Mouse (Mus musculus): ENCODE results near the gene Anks1. TPM values are rescaled to one million over a fixed set of nuclear protein-coding genes. Genes with fewer than 3 reads are reported as not detected.
"Not testable (repeated sequence)": the region's sequence is repeated elsewhere in the genome, so short reads cannot be mapped to it uniquely, and the experiment has no call there.

Gene Anks1
- total RNA-seq, 4 experiments from 2014 or later: 6.3 to 9.2 (median 7.9) TPM

DNA sequence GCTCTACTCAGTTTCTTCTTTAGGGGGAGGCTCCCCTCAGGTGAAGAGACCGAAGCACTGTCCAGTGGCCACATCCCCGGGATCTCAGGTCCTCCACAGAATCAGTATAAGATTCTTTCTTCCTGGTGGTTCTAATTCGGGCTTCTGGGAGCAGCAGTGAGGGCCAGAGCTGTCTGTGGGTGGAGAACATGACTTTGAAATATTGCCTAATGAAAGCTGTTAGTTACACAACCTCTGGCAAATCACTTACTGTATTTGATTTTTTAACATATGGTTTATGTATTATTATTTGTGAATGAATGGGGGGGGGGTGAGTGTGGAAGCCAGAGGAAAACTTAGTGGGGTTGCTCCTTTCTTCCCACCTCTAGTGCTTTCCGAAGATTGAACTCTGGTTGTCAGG is 22.7 kb downstream of the Anks1 start:
- no peak for DNase-seq (ENCODE audit: low spot score in 2 of 2)

- DNase-seq (ENCODE audit: low spot score in 2 of 2): no peak
These were observed 25.2 kb downstream of the Anks1 start for GRCm38 (mm10) chr17:27934136-27934910.

- no peak for DNase-seq (ENCODE audit: low spot score in 2 of 2)
These were observed 26.0 kb downstream of the Anks1 start for GRCm38 (mm10) chr17:27935091-27935490.

GRCm38 (mm10) chr17:27937054-27937615 is 28.0 kb downstream of the Anks1 start:
- DNase-seq (ENCODE audit: low spot score in 2 of 2): no peak

DNA sequence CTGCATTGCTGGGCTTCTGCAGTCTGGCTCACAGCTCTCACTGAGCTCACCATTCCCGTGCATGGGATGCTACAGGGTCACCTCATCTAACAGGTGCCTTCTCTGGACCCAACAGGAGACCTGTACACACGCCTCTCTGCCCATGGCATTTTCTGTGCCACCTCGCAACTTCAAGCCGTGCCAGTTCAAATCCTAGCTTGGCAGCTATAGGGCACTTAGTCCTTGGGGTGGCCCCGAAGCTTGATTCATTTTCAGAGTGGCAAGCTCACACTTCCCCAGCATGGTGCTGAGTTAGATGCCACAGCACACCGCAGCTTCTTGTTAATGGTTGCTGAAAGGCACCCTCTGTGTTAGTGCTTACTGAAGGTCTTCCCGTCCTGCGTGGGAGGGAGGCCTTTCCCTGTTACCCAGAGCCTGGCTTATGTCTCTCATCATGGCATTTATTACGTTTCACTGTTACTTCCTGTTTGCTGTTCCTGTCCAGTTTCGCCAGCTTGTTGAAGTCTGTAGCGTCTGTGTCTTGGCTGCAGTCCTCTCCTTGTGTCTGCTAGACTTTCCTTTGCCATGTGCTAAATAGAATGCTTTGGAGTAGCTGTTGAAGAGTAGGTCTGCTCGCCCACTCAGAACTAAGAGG is 29.1 kb downstream of the Anks1 start:
- DNase-seq (ENCODE audit: low spot score in 2 of 2): no peak

DNA sequence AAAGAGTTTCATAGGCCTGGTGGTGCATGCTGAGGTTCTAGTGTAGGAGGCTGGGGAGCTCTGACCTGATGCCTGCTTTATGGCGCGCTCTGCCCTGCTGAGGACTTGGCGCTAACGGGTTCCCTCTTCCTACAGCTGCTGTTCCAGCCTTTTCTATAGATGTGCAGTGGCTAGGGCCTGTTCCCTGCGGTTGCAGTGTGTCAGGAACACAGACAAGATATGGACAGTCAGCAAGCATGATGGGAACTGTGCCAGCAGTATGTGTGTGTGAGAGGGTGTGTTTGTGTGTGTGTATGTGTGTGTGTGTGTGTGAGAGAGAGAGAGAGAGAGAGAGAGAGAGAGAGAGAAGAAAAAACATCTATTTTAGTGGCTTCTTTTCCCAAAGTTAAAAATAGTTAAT is 29.9 kb downstream of the Anks1 start:
- no peak for DNase-seq (ENCODE audit: low spot score in 2 of 2)

GRCm38 (mm10) chr17:27940352-27940751 is 31.2 kb downstream of the Anks1 start:
- DNase-seq (ENCODE audit: low spot score in 2 of 2): no peak

DNA sequence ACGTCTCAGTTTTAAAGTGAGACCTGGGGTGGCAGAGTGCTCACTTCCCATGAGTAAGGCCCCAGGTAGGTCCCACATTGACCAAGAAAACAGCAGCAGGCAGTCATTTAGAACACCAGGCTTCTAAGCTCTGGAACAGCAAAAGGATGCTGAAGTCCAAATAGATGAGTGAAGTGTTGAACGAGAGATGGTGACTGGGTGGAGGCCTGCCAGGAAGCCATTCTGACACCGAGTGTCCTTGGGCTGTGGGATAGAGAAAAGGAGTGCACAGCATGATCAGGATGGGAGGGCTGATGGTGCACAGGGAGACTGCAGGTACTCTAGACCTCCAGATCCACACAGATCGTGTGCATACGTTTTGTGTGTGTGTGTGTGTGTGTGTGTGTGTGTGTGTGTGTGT is 32.1 kb downstream of the Anks1 start:
- DNase-seq (ENCODE audit: low spot score in 2 of 2): no peak

DNA sequence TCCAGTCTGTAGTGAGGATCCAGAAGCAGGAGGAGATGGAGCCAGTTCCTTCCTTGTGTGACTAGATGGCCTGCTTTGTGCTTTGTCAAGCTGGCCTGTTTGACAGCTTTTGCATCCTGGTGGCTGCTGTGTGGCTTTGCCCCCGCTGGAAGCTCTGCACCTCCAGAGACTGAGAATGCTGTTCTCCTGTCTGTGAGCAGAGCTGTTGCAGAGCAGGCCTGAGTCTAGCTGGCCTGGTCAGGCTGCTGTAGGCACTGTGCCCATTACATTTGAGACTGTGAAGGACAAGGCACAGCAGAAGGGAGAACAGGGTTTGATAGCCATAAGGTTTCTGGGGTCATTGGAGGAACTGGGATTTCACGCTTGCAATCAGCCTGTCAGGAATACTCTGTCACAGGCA is 32.6 kb downstream of the Anks1 start:
- no peak for DNase-seq (ENCODE audit: low spot score in 2 of 2)

GRCm38 (mm10) chr17:27942131-27942530 is 33.0 kb downstream of the Anks1 start:
- DNase-seq (ENCODE audit: low spot score in 2 of 2): no peak

DNA sequence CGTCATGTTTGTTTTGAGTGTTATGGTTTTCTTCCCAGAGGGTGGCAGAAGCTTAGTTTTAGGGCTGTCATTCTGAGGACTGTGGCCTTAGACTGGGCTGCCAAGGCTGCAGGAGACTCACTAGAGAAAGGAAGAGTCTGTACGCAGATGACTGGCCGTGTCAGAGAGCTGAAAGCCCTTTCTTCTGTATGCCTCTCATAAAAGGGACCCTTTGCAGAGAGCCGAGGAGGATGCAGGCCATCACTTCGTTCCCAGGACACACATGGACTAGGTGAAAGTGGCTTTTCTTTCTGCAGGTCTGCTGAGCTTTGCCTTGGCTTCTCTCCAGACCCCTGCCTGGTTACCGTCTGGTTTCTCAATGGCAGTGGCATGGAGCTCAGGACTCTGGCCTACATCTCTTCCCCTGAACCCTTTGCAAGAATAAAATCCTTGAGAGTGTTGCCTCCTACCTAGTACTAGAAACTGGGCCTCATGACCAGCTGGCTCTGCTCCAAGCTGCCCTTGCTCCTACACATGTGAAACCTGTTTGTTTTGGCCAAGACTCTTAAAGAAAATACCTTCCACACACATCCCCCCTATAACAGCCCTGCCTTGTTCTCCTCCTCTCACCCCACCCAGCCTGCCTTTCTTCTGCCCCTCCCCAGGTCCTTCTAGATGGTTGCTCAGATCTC is 36.6 kb downstream of the Anks1 start:
- no peak for DNase-seq (ENCODE audit: low spot score in 2 of 2)

DNA sequence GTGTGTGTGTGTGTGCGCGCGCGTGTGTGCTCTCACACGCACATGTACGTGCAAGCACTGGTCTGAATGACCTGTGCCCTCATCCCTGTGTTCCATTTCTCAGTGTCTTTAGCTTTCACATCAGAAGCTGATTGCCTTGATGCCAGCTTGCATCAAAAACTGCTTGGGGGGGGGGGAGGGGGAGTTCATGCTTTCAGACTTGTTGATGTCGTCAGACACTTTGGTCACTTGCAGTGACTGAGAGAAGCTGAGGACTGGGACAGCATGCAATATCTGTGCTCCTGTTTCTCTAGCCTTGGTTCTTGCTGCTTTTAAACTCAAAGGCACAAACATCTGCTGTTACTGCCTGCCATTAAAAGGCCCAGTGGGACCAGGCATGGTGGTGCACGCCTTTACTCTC is 37.3 kb downstream of the Anks1 start:
- no peak for DNase-seq (ENCODE audit: low spot score in 2 of 2)

DNA sequence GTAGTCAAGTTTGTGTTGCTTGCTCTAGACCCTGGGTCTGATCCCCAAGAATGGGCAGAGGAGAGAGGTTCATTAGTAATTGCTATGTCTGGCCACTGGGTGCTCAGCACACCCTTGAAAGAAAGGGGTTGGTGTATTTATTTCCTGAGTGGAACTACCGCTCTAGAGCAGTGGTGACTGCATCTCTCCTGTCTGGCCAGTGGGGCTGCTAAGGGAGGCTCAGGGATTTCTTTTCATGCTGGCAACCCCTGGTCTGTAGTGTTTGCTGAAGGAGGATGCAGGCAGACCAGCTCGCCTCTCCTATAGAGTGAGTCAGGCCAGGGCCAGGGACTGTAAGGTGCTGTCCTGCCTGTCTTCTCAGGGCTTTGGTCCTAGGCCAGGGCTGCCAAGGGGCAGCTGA is 38.0 kb downstream of the Anks1 start:
- DNase-seq (ENCODE audit: low spot score in 2 of 2): no peak

GRCm38 (mm10) chr17:27953136-27953535 is 44.0 kb downstream of the Anks1 start:
- no peak for DNase-seq (ENCODE audit: low spot score in 2 of 2)

- DNase-seq (ENCODE audit: low spot score in 2 of 2): no peak
These were observed 45.7 kb downstream of the Anks1 start for GRCm38 (mm10) chr17:27954629-27955402.

DNA sequence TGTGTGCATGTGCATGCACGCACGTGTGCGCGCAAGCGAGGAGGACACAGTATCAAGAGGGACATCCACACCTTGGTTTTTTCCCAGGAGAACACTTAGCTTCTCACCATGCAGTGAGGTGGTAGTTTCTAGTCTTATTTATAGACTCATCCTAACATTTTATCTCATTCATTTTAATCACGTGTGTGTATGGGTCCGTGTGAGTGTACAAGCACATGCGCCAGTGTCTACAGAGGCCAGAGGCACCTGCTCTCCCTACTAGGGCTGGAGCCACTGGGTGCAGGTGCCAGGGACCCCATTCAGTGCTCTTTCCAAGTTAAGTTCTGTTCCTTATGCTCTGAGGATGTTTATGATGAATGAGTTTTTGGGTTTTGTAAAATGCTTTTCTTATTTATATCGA is 48.5 kb downstream of the Anks1 start:
- DNase-seq (ENCODE audit: low spot score in 2 of 2): no peak

DNA sequence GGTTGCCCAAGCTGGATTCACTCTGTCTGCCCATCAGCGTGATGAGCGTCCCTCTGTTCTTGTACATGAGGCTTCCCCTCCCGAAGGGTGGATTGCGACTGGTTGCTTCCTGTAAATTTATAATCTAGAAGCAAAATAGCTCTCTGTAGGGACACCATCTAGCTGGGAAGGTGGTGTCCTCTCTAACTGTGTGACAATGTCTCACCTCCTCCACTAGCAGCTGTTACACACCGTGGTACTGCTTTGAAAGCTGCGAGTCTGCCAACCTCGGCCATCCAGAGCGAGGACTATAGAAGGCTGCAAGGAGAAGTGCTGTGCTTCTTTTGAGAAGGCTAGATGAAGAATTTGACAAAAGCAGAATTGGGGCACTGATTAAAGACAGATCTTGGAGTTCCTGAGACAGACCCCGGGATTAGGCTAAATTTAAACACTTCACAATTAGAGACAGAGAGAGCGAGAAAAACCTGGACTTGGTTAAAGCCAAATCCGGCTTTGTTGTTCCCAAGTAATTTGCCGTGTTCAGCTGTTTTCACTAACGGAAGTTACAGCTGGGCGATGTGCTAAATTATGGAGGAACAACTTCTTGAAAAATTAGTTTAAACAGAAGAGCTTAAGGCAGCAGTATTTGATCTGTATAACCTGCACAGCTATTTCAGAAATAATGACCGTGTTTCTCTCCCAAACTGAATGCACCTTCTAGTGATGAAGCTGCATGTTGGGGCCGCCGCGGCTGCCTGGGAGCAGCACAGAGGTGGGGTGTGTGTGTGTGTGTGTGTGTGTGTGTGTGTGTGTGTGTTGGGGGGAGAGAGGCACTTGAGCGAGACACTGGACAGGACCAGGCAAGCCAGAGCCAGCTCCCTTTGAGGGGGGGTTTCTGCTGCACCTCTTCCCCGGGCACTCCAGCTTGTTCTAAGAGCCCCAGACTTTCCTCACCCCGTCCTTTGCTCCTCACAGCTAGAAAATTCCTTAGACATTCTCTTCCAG is 51.3 kb downstream of the Anks1 start:
- no peak for DNase-seq (ENCODE audit: low spot score in 2 of 2)

- DNase-seq (ENCODE audit: low spot score in 2 of 2): not testable (repeated sequence)
These were observed 54.0 kb downstream of the Anks1 start for GRCm38 (mm10) chr17:27963120-27963519.

DNA sequence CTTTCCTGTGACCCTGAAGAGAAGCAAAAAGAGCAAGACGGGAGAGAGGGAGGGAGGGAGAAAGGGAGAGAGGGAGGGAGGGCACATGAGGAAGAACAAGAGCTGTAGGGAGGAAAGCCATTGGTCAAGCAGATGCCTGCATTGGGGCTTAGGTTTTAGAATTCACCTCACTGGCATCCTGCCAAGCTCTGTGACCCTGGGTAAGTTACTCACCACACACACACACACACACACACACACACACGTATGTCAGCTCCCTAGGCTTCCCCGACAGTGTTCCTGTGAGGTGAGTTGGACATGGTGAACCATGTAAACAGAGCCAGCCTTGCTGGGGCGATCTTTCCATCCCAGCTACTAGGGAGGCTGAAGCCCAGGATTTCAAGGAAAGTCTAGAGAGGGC is 55.5 kb downstream of the Anks1 start:
- DNase-seq (ENCODE audit: low spot score in 2 of 2): no peak

DNA sequence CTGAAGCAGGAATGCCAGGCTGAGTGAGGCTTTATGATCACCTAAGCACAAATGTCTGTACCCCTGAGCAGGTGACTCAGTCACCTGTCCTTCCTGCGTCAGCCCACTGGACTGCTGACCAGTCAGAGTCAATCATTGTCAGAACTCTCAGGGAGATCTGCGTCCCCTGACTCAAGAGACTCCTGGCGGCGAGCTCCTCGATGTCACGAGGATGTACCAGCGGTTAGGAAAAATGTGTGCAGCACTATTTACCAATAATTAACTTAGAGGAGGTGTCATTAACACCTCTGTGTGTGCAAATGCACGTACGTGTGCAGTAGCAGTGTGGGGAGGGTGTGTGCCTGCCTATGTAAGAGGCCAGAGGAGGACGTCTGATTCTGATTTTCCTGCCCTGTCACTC is 56.2 kb downstream of the Anks1 start:
- no peak for DNase-seq (ENCODE audit: low spot score in 2 of 2)
